Mouse (Mus musculus) bone marrow, adult 2 months (tissue): ENCODE results near the gene Akap11.

Source experiments
- CTCF ChIP-seq: fragments of 200-500 bp; IDR thresholded peaks from 2 replicates; pipeline ENCODE4 v1.5.1; 2011; ENCODE audit warnings: low read length, control low read depth; ENCODE audit not compliant: control insufficient read depth, insufficient read depth
- POLR2A ChIP-seq: fragments of 200-500 bp; IDR thresholded peaks from 2 replicates; pipeline ENCODE4 v1.6.1; 2011; ENCODE audit warnings: low read depth, mild to moderate bottlenecking, control low read depth, low read length, borderline replicate concordance; ENCODE audit not compliant: control insufficient read depth

DNA sequence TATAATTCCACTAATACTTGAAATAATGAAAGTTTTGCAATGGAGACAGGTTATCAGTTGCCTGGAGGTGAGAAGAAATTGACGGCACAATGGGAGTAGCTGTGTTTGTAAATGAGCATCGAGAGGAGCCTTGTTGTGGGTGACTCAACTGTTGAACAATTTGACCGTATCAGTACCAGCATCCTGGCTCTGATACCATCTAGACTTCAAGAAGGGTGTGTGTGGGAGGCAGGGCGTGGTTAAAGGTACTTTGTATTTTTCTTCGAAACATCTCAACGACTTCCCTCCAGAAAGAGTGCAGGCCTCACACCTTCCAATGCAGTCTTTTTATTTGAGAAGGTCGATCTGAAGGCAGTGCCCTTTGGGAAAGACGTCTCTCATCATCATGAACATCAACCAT lies 22.4 kb upstream of the Akap11 start:
- TF ChIP-seq POLR2A (no peak), CTCF (no peak)
